Mouse (Mus musculus) retina, adult 2 months (tissue): ENCODE measurements around the gene Ncor1.
A peak's percentile ranks its signal among the peaks of the same experiment; 100 is the strongest.
"Not testable (repeated sequence)": the region's sequence is repeated elsewhere in the genome, so short reads cannot be mapped to it uniquely, and the experiment has no call there.

Source experiments
- DNase-seq: peaks from one replicate; pipeline ENCODE4 v3.0.0-alpha.2; 2012; ENCODE audit warnings: low read depth, low spot score

Ncor1 gene

DNA sequence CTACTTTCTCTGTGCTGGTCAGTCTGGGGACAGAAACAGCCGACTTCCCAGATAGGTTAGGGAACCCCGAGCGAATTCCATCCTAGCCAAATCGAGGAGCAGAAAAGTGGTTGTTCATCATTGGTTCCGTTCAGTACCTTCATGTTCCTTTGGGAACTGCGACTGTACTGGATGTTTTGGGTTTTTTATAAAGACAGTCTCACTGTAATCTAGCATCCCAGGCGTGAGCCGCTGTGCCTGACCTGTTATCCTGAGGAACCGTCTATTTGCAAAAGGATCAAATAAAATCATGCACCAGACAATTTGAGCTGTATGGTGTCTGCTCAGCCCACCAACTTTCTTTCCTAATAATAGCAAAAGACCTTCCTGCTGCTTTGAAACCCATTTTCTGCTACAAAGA, 439 bp upstream of the Ncor1 start:
- no peak for DNase-seq

DNA sequence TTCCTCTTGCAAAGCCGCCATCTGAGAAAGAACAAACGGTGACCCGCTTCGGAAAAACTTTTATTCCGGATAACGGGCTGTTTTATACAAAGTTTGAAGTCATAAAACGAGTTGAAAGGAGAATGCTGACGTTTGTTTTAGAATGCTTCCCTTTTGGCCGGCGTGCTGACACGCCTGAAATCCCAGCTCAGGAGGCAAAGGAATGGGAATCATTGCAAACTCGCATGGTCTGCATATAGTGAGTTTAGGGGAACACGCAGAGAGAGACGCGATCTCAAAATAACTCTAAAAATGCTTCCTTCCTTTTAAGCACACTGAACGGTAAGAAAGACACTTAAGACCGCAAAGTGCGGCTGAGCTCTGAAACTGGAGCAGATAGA, 460 bp downstream of the Ncor1 start:
- DNase-seq = no peak

DNA sequence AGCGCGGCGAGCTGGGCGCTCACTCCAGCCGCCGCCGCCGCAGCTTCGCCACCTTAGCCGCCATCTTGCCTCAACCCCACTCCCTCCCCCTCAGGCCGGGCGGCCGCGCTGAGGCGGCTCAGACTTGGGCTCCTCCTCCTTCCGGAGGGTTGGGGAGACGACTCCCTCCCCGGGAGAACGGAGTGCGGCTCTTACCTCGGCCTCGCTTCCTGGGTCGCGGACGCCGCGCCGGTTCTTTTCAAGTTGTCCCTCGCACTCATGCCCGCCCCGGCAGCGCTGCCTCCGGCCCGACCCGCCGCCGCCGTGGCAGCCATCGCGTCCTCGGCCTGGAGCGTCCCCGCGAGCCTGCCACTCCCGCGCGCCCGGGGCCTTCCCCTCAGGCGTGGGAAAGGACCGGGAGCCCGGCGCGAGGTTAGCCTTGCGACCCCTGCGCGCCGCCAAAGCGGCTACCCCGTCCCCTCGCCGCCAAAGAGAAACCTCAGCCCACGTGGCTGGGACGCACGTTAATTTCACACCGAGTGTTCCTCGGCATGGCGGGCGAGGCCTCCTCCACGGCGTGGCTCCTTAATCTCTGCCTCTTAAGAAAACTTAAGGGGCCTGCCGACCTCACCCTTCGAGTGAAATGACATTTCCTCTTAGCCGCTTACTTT, 975 bp downstream of the Ncor1 start:
- peak; percentile 74 for DNase-seq

GRCm38 (mm10) chr11:62456483-62457172, 1.7 kb downstream of the Ncor1 start:
- DNase-seq = no peak

- DNase-seq = no peak
These were observed 2.3 kb downstream of the Ncor1 start for GRCm38 (mm10) chr11:62456021-62456482.

GRCm38 (mm10) chr11:62455193-62455592, 3.1 kb downstream of the Ncor1 start:
- no peak for DNase-seq

DNA sequence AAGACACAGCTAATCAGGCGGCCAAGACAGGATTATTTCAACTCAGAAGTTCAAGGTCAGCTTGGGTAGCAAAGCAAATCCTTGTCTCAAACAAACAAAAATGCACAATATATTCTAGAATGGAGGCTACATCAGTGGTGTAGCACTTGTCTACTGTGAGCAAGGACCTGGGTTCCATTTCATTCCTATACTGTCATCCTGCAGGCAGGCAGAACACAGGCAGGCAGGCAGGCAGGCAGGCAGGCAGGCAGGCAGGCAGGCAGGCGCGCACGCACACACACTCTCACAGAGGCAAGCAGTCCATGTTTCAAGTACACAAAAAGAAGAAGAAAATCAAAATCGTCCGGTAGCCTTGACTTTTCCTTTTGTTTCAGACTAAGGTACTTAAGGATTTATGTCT, 9.4 kb downstream of the Ncor1 start:
- DNase-seq = no peak

DNA sequence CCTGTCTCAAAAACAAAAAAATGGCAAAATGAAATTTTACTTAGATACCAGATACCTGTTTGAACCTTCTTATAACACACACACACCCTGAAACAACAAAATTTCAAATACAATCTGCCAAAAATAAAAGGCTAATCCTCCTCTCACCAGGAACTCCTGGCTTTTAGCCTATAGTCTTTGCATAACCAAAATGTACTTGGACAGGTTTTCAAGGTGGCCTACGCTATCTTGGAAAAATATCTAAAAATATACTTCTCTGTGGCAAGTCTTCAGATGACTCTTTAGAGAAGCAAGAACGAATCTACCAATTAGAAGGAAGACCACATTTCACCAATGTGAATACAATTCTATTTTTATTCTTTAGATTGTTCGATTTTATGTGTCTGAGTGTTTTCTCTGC, 12.5 kb downstream of the Ncor1 start:
- DNase-seq = no peak

DNA sequence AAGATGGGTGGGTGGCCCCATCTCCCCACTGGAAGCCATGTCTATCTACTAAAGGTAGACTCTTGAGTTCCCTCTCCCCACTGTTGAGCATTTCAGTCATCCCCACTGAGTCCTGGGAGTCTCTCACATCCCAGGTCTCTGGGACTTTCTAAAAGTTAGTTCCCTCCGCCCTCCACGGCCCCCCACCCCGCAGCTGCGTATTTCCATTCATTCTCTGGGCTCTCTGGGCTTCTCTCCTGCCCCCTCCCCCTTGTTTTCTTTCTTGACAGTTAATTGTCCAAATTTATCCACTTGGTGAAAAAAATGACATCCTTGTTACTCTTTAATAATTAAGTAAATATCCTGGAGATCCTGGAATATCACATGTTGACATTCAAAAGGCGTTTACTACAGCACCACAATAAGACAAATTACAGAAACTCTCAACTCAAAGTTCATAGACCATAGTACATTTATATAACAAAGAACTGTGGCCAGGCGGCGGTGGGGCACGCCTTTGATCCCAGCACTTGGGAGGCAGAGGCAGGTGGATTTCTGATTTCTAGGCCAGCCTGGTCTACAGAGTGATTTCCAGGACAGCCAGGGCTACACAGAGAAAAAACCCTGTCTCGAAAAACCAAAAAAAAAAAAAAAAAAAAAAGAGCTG, 17.5 kb downstream of the Ncor1 start:
- DNase-seq = no peak

- DNase-seq = no peak
These were observed 26.1 kb downstream of the Ncor1 start for GRCm38 (mm10) chr11:62432211-62432610.

- DNase-seq = no peak
These were observed 31.2 kb downstream of the Ncor1 start for GRCm38 (mm10) chr11:62427105-62427504.

DNA sequence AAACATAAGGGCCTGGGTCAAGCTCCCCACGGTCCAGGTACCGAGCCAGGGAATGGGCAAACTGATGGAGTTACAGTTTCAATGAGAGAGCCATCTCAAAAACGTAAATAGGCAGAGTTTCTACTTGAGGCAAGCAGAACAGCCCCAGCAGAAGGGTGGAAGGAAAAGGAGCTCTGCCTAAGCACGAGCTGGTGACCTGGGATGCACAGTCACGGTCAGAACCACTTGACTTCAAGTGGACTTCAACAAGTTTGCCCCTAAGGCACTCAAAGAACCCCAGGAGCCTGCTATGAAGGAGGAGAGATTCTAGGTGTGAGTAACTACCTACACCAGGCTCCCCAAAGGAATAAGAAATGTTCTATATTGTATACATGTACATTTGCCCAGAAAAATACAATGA, 32.1 kb downstream of the Ncor1 start:
- no peak for DNase-seq

GRCm38 (mm10) chr11:62424525-62424924, 33.8 kb downstream of the Ncor1 start:
- no peak for DNase-seq

DNA sequence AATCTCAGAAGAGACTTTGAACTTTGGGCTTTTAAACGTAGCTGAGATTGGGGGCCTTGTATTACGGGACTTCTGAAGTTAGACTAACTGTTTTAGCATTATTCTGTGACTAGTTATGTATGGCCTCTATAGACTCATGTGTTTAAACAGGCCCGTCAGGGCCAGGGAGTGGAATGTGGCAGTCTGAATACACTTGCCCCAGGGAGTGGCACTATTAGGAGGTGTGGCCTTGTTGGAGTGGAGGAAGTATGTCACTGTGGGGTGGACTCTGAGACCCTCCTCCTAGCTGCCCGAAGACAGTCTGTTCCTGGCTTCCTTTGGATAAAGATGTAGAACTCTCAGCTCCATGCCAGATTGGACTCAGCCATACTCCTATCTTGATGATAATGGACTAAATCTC, 43.3 kb downstream of the Ncor1 start:
- no peak for DNase-seq

DNA sequence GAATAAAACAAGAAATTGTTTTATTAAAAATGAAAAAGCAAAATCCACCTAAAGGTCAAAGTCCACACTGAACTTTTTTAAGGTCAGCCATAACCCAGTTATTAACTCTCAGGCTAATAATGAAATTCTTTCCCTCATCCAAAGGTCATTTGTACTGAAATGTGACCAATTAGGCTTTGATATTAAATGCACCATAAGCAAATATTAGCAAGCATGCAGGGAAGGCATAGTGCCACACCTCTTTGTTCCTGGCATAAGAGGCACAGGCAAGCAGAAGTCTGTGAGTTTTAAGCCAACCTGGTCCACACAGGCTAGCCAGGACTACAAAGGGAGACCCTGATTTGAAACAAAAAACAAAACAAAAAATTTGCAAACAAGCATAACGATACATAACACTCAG, 48.7 kb downstream of the Ncor1 start:
- no peak for DNase-seq

GRCm38 (mm10) chr11:62408848-62409247, 49.5 kb downstream of the Ncor1 start:
- DNase-seq = no peak

DNA sequence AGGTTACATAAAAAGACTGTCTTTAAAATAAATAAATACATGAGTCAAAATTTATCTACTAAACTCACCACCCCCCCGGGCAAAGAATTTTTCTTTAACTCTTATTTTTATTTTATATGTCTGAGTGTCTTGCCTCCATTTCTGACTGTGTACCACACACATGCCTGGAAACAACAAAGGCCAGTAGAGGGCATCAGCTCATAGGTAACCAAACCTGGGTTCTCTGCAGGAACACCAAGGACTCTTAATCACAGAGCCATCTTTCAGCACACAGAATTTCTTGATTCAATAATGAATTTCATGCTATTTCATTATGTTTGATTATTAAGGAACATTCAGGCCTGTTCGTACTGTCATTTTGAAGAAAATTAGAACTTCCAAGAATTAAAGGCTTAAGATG, 61.9 kb downstream of the Ncor1 start:
- peak; percentile 26 for DNase-seq

- no peak for DNase-seq
These were observed 70.0 kb downstream of the Ncor1 start for GRCm38 (mm10) chr11:62388331-62388679.

DNA sequence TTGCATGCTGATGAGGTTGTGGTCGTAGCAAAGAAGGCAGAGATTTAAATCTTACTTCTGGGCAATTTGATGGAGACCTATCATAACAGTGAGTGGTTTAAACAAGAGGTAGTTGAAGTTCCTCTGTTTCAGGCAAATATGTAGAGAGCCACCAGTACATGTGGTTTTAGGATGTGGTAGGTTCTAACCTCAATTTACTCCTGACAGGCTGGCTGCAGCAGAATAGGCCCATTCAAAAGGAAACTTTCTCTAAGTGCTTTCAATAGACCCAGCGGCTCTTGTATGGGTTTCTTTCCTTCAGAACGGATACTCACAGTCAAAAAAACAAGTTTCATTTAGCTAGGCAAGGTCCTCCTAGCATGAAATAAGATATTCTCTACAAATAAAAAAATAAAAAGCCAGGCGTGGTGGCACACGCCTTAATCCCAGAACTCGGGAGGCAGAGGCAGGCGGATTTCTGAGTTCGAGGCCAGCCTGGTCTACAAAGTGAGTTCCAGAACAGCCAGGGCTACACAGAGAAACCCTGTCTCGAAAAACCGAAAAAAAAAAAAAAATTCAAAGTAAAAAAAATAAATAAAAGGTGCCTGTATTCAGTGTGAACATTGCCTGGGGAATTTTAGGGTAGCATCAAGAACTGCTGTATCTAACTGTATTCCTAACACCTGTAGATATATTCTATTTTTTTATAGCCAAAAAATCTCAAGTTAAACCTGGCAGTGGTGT, 70.6 kb downstream of the Ncor1 start:
- no peak for DNase-seq

- DNase-seq = not testable (repeated sequence)
These were observed 81.0 kb downstream of the Ncor1 start for GRCm38 (mm10) chr11:62377202-62377851.

DNA sequence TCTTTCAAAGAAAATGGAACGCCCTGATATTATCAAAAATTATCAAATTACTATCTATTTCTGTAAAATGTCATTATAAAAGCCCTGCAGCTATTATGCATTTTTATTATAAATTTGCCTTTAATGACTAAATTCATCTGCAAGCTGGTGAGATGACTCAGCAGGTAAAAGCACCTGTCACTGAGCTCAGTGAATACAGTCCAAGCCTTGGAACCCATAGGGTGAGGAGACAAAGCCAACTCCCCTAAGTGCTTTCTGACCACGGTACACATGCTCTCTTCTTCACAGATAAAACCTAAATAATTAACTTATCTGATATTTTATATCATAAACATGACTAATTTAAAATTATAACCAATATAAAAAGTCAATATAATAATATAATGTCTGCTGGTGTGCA, 86.6 kb downstream of the Ncor1 start:
- no peak for DNase-seq

DNA sequence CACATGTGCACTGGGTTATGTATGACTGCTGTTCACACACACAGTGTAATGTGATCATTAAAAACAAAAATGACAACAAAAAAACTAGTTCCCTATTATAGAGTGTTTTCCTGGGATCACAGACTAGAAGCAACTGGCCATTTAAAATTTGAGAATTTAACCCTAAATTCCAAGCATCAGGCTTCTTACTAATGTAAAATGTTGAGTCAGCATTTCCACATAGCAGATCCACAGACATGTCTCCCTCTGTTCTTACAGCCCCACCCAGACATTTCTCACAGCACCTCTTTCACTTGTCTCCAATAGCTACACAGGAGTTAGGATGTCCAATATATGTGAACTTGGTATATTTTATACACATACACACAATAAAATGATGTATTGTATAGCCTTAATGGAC, 88.4 kb downstream of the Ncor1 start:
- no peak for DNase-seq
